Mouse (Mus musculus) bone marrow, adult 2 months (tissue): ENCODE results near the gene Alkbh1. TPM values are rescaled to one million over a fixed set of nuclear protein-coding genes. Genes with fewer than 3 reads are reported as not detected.

ENCODE experiments used
- H3K27ac ChIP-seq: fragments of 200-500 bp; 2 replicates; pipeline ENCODE4 v1.5.1; 2012; ENCODE audit warnings: low read depth, mild to moderate bottlenecking, control low read depth, inconsistent platforms, low read length; ENCODE audit not compliant: control insufficient read depth, poor library complexity, insufficient read depth
- H3K4me1 ChIP-seq: fragments of 200-500 bp; 2 replicates; pipeline ENCODE4 v1.6.1; 2011; ENCODE audit warnings: low read length; ENCODE audit not compliant: control insufficient read depth, insufficient read depth
- H3K4me3 ChIP-seq: fragments of 200-500 bp; replicated peaks from 2 replicates; pipeline ENCODE3; 2011; ENCODE audit warnings: mild to moderate bottlenecking, low read depth, low read length, control low read depth; ENCODE audit not compliant: control insufficient read depth
- CTCF ChIP-seq: fragments of 200-500 bp; IDR thresholded peaks from 2 replicates; pipeline ENCODE4 v1.5.1; 2011; ENCODE audit warnings: low read length, control low read depth; ENCODE audit not compliant: control insufficient read depth, insufficient read depth
- POLR2A ChIP-seq: fragments of 200-500 bp; IDR thresholded peaks from 2 replicates; pipeline ENCODE4 v1.6.1; 2011; ENCODE audit warnings: low read depth, mild to moderate bottlenecking, control low read depth, low read length, borderline replicate concordance; ENCODE audit not compliant: control insufficient read depth
- WGBS: fragments of 180-500 bp; shearing (Covaris S2); methylation state at CpG from one replicate; pipeline ENCODE4 v1.1.7; 2018; 5-methylcytosine and 5-hydroxymethylcytosine counted together
- polyA plus RNA-seq: library from polyadenylated mRNA; stranded (reverse); fragments of >200 nt; gene quantifications from 2 replicates; pipeline ENCODE4 v1.2.4, GENCODE M21; 2011; ENCODE audit warnings: low replicate concordance; ENCODE audit not compliant: missing spikeins, insufficient read depth, insufficient read length

The Alkbh1 gene
- polyA plus RNA-seq, 1 experiment, result 19.8 TPM

DNA sequence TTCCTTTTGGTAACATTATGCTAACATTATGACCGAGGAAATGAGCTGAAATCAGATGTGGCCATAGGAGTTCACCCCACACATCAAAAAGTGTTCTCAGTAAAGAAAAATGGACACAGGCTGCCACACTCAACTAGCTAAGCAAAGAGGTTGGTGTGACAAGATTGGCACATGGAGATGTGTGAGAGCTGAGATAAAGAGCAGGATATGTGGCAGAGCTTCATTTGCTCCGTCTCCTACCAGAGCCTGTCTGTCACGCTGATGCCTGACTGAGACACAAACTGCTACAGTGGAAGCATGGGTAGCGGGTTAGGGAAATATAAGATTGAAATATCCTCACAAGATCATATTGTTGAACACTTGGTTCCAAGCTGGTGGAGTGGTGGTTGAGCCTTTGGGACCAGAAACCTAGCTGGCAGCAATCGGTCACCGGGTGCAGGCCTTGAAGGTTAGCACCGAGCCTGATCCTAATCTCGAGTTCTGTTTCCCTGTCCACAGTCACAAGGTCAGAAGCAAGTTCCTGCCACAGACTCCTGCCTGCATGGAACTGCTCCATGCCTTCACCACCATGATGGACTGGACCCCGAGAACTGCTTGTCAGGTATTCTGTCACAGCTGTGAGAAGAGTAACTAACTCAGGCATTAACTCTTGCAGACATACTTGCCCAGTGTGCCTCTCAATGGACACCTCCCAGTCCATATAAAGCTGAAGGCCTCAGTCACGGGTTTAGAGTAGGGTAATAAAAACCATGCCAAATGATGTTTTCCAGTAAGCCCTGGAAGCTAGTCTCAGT is 63.0 kb downstream of the Alkbh1 start:
- WGBS, result 57% methylated on average over 10 of the region's 10 CpGs
- Histone ChIP-seq H3K27ac (no peak overlapping the region), H3K4me3 (no peak overlapping the region), H3K4me1 (no peaks in the 10 kb centered on the region; the same call in 1 of the 2 replicates)
- TF ChIP-seq CTCF (no peak), POLR2A (no peak)

DNA sequence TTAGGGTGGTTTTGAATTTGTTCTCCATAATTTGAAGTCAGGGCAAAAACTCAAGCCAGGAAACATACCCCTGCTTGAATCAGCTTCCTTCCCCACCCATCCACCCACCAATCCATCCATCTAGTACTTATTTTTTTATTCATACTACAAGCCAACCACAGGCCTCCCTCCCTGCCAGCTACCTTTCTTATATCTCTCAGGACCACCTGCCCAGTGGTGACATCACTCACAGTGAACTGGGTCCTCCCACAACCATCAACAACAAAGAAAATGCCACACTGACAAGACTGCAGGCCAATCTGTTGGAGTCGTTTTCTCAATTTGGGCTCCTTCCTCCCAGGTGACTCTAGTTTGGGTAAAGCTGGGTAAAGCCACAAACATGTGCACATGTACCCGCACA is 64.3 kb downstream of the Alkbh1 start:
- Histone ChIP-seq H3K4me1 (no peaks in the 10 kb centered on the region; the same call in 1 of the 2 replicates), H3K27ac (no peak overlapping the region), H3K4me3 (no peak overlapping the region)
- TF ChIP-seq POLR2A (no peak), CTCF (no peak)
- WGBS, result 60% methylated on average over 2 of the region's 2 CpGs

Other genes starting within 250 kb of the Alkbh1 start
- not detected in 2 replicates for gene Samd15, start 244.3 kb downstream of the Alkbh1 start, polyA plus RNA-seq
- gene Tmed8, start 243.6 kb downstream of the Alkbh1 start, polyA plus RNA-seq, result 2.2 and 5.0 TPM in 2 replicates
- gene Noxred1, start 205.3 kb downstream of the Alkbh1 start, polyA plus RNA-seq, result 2.6 TPM in 1 of 2 replicates, not detected in the other
- gene Vipas39, start 177.8 kb downstream of the Alkbh1 start, polyA plus RNA-seq, result 10.8 and 23.7 TPM in 2 replicates
- gene Ahsa1, start 177.5 kb downstream of the Alkbh1 start, polyA plus RNA-seq, result 49.0 and 74.4 TPM in 2 replicates
- not detected in 2 replicates for gene Ism2, start 144.3 kb downstream of the Alkbh1 start, polyA plus RNA-seq
- 10.7 and 31.6 TPM in 2 replicates for gene Sptlc2, start 55.7 kb downstream of the Alkbh1 start, polyA plus RNA-seq
- 67.6 and 160 TPM in 2 replicates for gene Slirp, start 121 bp downstream of the Alkbh1 start, polyA plus RNA-seq
- 30.9 and 48.6 TPM in 2 replicates for gene Snw1, start 28.3 kb upstream of the Alkbh1 start, polyA plus RNA-seq
- gene Gm5788, start 50.7 kb upstream of the Alkbh1 start, polyA plus RNA-seq, result not detected in 2 replicates
- not detected in 2 replicates for gene Gm8300, start 70.3 kb upstream of the Alkbh1 start, polyA plus RNA-seq
- gene Oog1, start 158.7 kb upstream of the Alkbh1 start, polyA plus RNA-seq, result not detected in 2 replicates
- not detected in 2 replicates for gene Gm4027, start 174.9 kb upstream of the Alkbh1 start, polyA plus RNA-seq
- not detected in 2 replicates for gene Gm16381, start 200.6 kb upstream of the Alkbh1 start, polyA plus RNA-seq